Mouse (Mus musculus) G1E (cell line): Measurements from ENCODE around the gene Uqcr11. TPM values are rescaled to one million over a fixed set of nuclear protein-coding genes. Genes with fewer than 3 reads are reported as not detected.

Source experiments
- ATAC-seq: 2 replicates; pipeline ENCODE4 v1.8.0; 2016; ENCODE audit warnings: mild to moderate bottlenecking; ENCODE audit not compliant: insufficient number of reproducible peaks, poor library complexity, low FRiP score, severe bottlenecking; ENCODE audit errors: extremely low read depth
- DNase-seq: peaks from one replicate; pipeline ENCODE4 v3.0.0; 2012; ENCODE audit warnings: low spot score
- H3K27me3 ChIP-seq: 2 replicates; pipeline ENCODE4 v1.6.1; 2012; ENCODE audit warnings: mild to moderate bottlenecking, low read length, inconsistent platforms; ENCODE audit not compliant: insufficient read depth
- H3K36me3 ChIP-seq: replicated peaks from 2 replicates; pipeline ENCODE3; 2012; ENCODE audit warnings: mild to moderate bottlenecking, inconsistent platforms
- H3K4me1 ChIP-seq: 2 replicates; pipeline ENCODE4 v1.6.1; 2012; ENCODE audit warnings: low read depth, low read length, inconsistent platforms, mixed read lengths; ENCODE audit not compliant: insufficient read depth
- H3K4me3 ChIP-seq: 2 replicates; pipeline ENCODE4 v1.5.1; 2012; ENCODE audit warnings: low read depth, mild to moderate bottlenecking, inconsistent platforms, low read length, moderate library complexity, mixed read lengths
- H3K9me3 ChIP-seq: replicated peaks from 2 replicates; pipeline ENCODE4 v1.6.1; 2012; ENCODE audit warnings: inconsistent platforms
- CTCF ChIP-seq: IDR thresholded peaks from 2 replicates; pipeline ENCODE4 v1.5.1; 2012; ENCODE audit warnings: low read depth, low read length, inconsistent platforms, mixed read lengths
- GATA1 ChIP-seq: IDR thresholded peaks from 2 replicates; pipeline ENCODE4 v1.6.1; 2012; ENCODE audit warnings: borderline replicate concordance, low read length, inconsistent platforms, mixed read lengths
- GATA2 ChIP-seq: IDR thresholded peaks from 2 replicates; pipeline ENCODE4 v1.6.1; 2012; ENCODE audit warnings: low read depth, low read length, inconsistent platforms, borderline replicate concordance
- POLR2AphosphoS5 ChIP-seq: IDR thresholded peaks from 2 replicates; pipeline ENCODE4 v1.6.1; 2012; ENCODE audit warnings: low read depth, low read length, inconsistent platforms; ENCODE audit not compliant: insufficient replicate concordance
- TAL1 ChIP-seq: conservative IDR thresholded peaks from 2 replicates; pipeline ENCODE4 v1.6.1; 2012; ENCODE audit warnings: low read depth, low read length, inconsistent platforms, mixed read lengths
- polyA plus RNA-seq: library from polyadenylated mRNA; stranded (reverse); fragments of >175 nt; gene quantifications from 2 replicates; pipeline ENCODE4 v1.2.3, GENCODE M21; 2012
- total RNA-seq, 2 experiments: library from RNA; stranded (forward) in 1 of 2; stranded (reverse) in 1 of 2; fragments of 200-1000 nt in 1 of 2; fragments of >200 nt in 1 of 2; fragmentation: Nextera tagmentation in 1 of 2; gene quantifications; 2 replicates each; pipeline ENCODE4 v1.2.3; 2014 to 2017

Uqcr11 gene
- total and polyA plus RNA-seq, 3 experiments = 57.3 to 1,650 (median 376) TPM

DNA sequence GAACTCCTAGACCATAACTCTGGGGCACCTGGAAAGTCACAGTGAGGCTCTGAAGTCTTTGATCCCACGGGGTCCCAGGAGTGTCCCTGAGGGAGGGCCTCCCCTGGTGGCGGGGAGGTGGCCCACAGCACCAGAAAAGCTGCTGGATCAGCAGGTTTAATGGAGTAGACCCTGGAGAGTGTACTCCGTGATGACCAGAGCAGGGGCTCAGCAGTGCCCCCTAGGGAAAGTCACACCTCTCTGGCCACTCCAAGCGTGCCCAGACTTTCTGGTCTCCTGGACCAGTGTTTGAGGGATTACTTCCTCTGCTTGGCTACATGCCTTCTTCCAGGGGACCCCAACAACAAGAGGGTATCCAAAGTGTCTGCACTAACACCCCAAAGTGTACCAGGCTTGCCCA lies 23.2 kb downstream of the Uqcr11 start:
- H3K4me1 ChIP-seq = peaks cover 49% of the 10 kb centered on the region
- no peak for TF ChIP-seq TAL1
- TF ChIP-seq CTCF = 0 out of 2 replicates have a peak, but pooled peaks have one; percentile 3
- H3K27me3 ChIP-seq = peaks cover 6% of the 10 kb centered on the region; the same call in 1 of the 2 replicates
- H3K36me3 ChIP-seq = peaks cover 64% of the 10 kb centered on the region
- no peak overlapping the region for H3K4me3 ChIP-seq
- ATAC-seq = no peak
- no peak for DNase-seq
- H3K9me3 ChIP-seq = peaks cover 12% of the 10 kb centered on the region

- Histone ChIP-seq H3K9me3 (peaks cover 12% of the 10 kb centered on the region), H3K4me1 (peaks cover 42% of the 10 kb centered on the region), H3K4me3 (no peak overlapping the region), H3K27me3 (peaks cover 8% of the 10 kb centered on the region; the same call in 1 of the 2 replicates), H3K36me3 (peaks cover 64% of the 10 kb centered on the region)
- no peak for DNase-seq
- no peak for TF ChIP-seq CTCF
- no peak for TF ChIP-seq TAL1
- TF ChIP-seq GATA1 = no peak
- no peak for TF ChIP-seq GATA2
- TF ChIP-seq POLR2AphosphoS5 = no peak
- no peak for ATAC-seq
Measured at GRCm38 (mm10) chr10:80382641-80383365, 23.8 kb downstream of the Uqcr11 start.

DNA sequence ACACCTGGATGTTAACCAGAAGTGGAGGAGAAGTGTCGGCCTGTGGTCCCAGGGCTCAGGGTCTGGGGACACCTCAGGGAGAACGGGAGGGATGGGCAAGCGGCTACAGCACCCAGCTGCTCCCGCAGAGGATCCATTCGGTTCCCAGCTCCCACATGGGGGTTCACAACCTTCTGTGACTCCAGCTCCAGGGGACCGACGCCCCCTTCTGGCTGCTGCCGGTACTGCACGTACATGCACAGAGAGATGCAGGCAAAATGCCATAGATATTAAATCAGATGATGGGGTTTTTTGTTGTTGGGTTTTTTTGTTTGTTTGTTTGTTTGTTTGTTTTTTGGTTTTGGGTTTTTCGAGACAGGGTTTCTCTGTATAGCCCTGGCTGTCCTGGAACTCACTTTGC lies 28.9 kb downstream of the Uqcr11 start:
- no peak for TF ChIP-seq GATA2
- TF ChIP-seq CTCF = peak; percentile 82
- Histone ChIP-seq H3K27me3 (peaks cover 8% of the 10 kb centered on the region; the same call in 1 of the 2 replicates), H3K9me3 (peaks cover 18% of the 10 kb centered on the region), H3K4me3 (no peak overlapping the region), H3K36me3 (peaks cover 32% of the 10 kb centered on the region), H3K4me1 (peaks cover 2% of the 10 kb centered on the region)
- DNase-seq (no peak), ATAC-seq (no peak)

- Histone ChIP-seq H3K36me3 (peaks cover 16% of the 10 kb centered on the region), H3K27me3 (peaks cover 13% of the 10 kb centered on the region; the same call in 1 of the 2 replicates), H3K4me3 (no peak overlapping the region), H3K9me3 (peaks cover 7% of the 10 kb centered on the region), H3K4me1 (peaks cover 17% of the 10 kb centered on the region)
- ATAC-seq (no peak; the same call in 1 of the 2 replicates), DNase-seq (no peak)
- TF ChIP-seq CTCF (peak; percentile 80), TAL1 (no peak), GATA1 (no peak), GATA2 (no peak), POLR2AphosphoS5 (no peak)
Measured at GRCm38 (mm10) chr10:80376160-80376559, 30.5 kb downstream of the Uqcr11 start.

GRCm38 (mm10) chr10:80374063-80374462 lies 32.6 kb downstream of the Uqcr11 start:
- Histone ChIP-seq H3K4me3 (no peak overlapping the region), H3K36me3 (no peaks in the 10 kb centered on the region), H3K4me1 (peaks cover 27% of the 10 kb centered on the region), H3K27me3 (peaks cover 25% of the 10 kb centered on the region; the same call in 1 of the 2 replicates), H3K9me3 (peaks cover 7% of the 10 kb centered on the region)
- ATAC-seq = no peak
- no peak for DNase-seq
- no peak for TF ChIP-seq POLR2AphosphoS5
- TF ChIP-seq CTCF = peak; percentile 50

DNA sequence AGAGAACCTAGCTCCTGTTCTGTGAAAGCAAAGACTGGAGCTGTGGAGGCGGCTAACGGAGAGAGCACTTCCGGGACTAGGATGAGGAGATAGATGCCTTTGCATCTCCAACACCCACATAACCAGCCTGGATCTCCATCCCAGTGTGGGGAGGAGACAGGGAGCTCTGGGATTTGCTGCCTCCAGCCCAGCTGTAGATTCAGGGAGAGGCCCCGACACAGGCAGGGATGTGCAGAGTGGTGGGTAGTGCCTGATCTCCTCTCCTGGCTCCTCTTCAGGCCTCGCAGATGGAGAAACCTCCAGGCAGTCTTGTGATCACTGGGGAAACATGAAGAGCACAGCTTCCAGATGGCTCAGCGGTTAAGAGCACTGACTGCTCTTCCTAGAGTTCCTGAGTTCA lies 33.9 kb downstream of the Uqcr11 start:
- Histone ChIP-seq H3K9me3 (peaks cover 13% of the 10 kb centered on the region), H3K27me3 (peaks cover 32% of the 10 kb centered on the region), H3K4me3 (no peak overlapping the region), H3K4me1 (peaks cover 31% of the 10 kb centered on the region), H3K36me3 (no peaks in the 10 kb centered on the region)
- DNase-seq (no peak), ATAC-seq (no peak)
- TF ChIP-seq TAL1 (no peak), GATA1 (no peak), GATA2 (no peak), CTCF (no peak), POLR2AphosphoS5 (no peak)

DNA sequence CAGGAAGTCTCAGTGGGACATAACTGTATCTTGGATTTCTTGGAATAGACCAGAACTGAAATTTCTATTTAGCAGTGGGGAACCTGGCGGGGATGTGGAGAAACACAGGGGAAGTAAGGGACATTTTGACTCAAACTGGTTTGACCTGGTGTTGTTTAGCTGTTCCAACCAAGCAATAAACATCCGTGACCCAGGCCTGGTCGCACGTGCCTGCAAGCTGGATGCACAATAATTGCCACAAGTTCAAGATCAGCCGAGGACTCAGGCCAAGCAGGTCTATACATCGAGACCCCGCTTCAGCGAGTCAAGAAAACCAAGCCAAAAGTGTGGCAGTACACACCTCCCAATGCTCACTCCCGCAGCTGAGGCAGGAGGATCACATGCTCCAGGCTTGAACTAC lies 34.6 kb downstream of the Uqcr11 start:
- TF ChIP-seq GATA1 = no peak
- peaks cover 39% of the 10 kb centered on the region for H3K27me3 ChIP-seq
- H3K36me3 ChIP-seq = no peaks in the 10 kb centered on the region
- H3K4me3 ChIP-seq = no peak overlapping the region; the same call in 1 of the 2 replicates
- H3K9me3 ChIP-seq = peaks cover 7% of the 10 kb centered on the region
- ATAC-seq (no peak), DNase-seq (no peak)
- H3K4me1 ChIP-seq = peaks cover 33% of the 10 kb centered on the region
